Mouse (Mus musculus) heart, postnatal 0 days (tissue): ENCODE data around the gene Pim3.
A peak's percentile ranks its signal among the peaks of the same experiment; 100 is the strongest.

Experiments
- CTCF ChIP-seq: IDR thresholded peaks from 2 replicates; pipeline ENCODE4 v1.5.1; 2016; ENCODE audit warnings: antibody characterized with exemption, control low read depth, low read depth
- EP300 ChIP-seq: IDR thresholded peaks from 2 replicates; pipeline ENCODE4 v1.6.1; 2016; ENCODE audit warnings: antibody characterized with exemption, low read depth

- TF ChIP-seq CTCF = no peak
- peak; percentile 93 for TF ChIP-seq EP300
Measured at GRCm38 (mm10) chr15:88867368-88868023, 5.5 kb downstream of the Pim3 start.
